Mouse (Mus musculus): ENCODE measurements around the gene Hist1h2af.

DNA sequence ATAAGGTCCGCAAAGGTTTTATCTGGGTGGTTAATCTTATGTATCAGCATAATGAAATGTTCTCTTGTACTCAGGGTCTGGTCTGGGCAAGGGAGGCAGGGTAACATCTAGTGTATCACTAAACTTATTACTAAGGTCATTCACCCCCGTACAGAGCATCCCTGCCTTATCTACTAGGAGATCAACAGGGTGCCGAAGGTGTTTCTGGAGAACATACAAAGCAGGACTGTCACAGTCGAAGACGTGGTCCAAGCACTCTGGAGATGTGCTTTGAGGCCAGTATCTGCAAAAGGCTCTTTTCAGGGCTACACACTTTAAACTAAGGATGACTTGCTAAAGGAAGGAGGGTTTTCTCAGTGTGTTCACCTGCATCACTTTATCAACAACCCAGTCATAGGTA, 13.0 kb downstream of the Hist1h2af start:
- no peak for TF ChIP-seq CTCF (IDR thresholded peaks at IDR 0.05; ENCODE audit: extremely low read depth, insufficient read depth, low read length)
- no peak for TF ChIP-seq POLR2A (IDR thresholded peaks at IDR 0.05; ENCODE audit: extremely low read depth, insufficient read depth, low read length)
